Mouse (Mus musculus) G1E (cell line): ENCODE data around the gene Slc44a5.

Experiments used
- CTCF ChIP-seq: IDR thresholded peaks from 2 replicates; pipeline ENCODE4 v1.5.1; 2012; ENCODE audit warnings: low read depth, low read length, inconsistent platforms, mixed read lengths
- GATA1 ChIP-seq: IDR thresholded peaks from 2 replicates; pipeline ENCODE4 v1.6.1; 2012; ENCODE audit warnings: borderline replicate concordance, low read length, inconsistent platforms, mixed read lengths
- GATA2 ChIP-seq: IDR thresholded peaks from 2 replicates; pipeline ENCODE4 v1.6.1; 2012; ENCODE audit warnings: low read depth, low read length, inconsistent platforms, borderline replicate concordance
- POLR2AphosphoS5 ChIP-seq: IDR thresholded peaks from 2 replicates; pipeline ENCODE4 v1.6.1; 2012; ENCODE audit warnings: low read depth, low read length, inconsistent platforms; ENCODE audit not compliant: insufficient replicate concordance
- TAL1 ChIP-seq: conservative IDR thresholded peaks from 2 replicates; pipeline ENCODE4 v1.6.1; 2012; ENCODE audit warnings: low read depth, low read length, inconsistent platforms, mixed read lengths

- TF ChIP-seq GATA2 (no peak), GATA1 (no peak), CTCF (no peak), TAL1 (no peak), POLR2AphosphoS5 (no peak)
Measured at GRCm38 (mm10) chr3:154001348-154001747, 28.1 kb downstream of the Slc44a5 start.
